Mouse (Mus musculus) CH12.LX (cell line): Measurements from ENCODE around the gene Agxt2. TPM values are rescaled to one million over a fixed set of nuclear protein-coding genes. Genes with fewer than 3 reads are reported as not detected.
A peak's percentile ranks its signal among the peaks of the same experiment; 100 is the strongest.

Source experiments
- DNase-seq: peaks from one replicate; pipeline ENCODE4 v3.0.0-alpha.2; 2013; ENCODE audit errors: extremely low read depth
- H3K27ac ChIP-seq: 2 replicates; pipeline ENCODE4 v1.5.1; 2012; ENCODE audit warnings: low read depth, mild to moderate bottlenecking, control low read depth, moderate library complexity; ENCODE audit not compliant: insufficient read depth
- H3K27me3 ChIP-seq: replicated peaks from 2 replicates; pipeline ENCODE3; 2012; ENCODE audit warnings: inconsistent platforms
- H3K36me3 ChIP-seq, 2 experiments: replicated peaks in 1 of 2; 2 replicates each; pipeline versions ENCODE3 to v1.6.1; 2012; ENCODE audit warnings: inconsistent platforms in 1 of 2, low read length in 1 of 2, mild to moderate bottlenecking in 1 of 2, mixed read lengths in 1 of 2, moderate library complexity in 1 of 2; ENCODE audit not compliant: control insufficient read depth in 1 of 2, insufficient read depth in 1 of 2
- H3K4me1 ChIP-seq, 2 experiments: 2 replicates each; pipeline ENCODE4 v1.6.1; 2012; ENCODE audit warnings: inconsistent platforms in 1 of 2, moderate library complexity in 1 of 2; ENCODE audit not compliant: insufficient read depth in 2 of 2, control insufficient read depth in 1 of 2
- H3K4me2 ChIP-seq: 2 replicates; pipeline ENCODE4 v1.6.1; 2012; ENCODE audit warnings: low read depth, mild to moderate bottlenecking, control low read depth; ENCODE audit not compliant: poor library complexity, insufficient read depth, severe bottlenecking
- H3K4me3 ChIP-seq, 3 experiments: fragments of 150-350 bp in 1 of 3; sonication (generic) in 1 of 3; replicated peaks in 1 of 3; 2 replicates each; pipeline versions ENCODE3 to v1.5.1; 2011 to 2012; ENCODE audit warnings: low read depth in 2 of 3, low read length in 2 of 3, mild to moderate bottlenecking in 2 of 3, moderate library complexity in 2 of 3, control low read depth in 1 of 3, improper control_type of control experiment in 1 of 3, inconsistent platforms in 1 of 3, mixed read lengths in 1 of 3; ENCODE audit not compliant: poor library complexity in 1 of 3
- H3K79me2 ChIP-seq: replicated peaks from 2 replicates; pipeline ENCODE4 v1.6.1; 2012; ENCODE audit warnings: mild to moderate bottlenecking, moderate library complexity; ENCODE audit not compliant: control insufficient read depth, poor library complexity, insufficient read depth, severe bottlenecking; ENCODE audit errors: extremely low read depth
- H3K9ac ChIP-seq: 2 replicates; pipeline ENCODE4 v1.6.1; 2012; ENCODE audit warnings: low read depth, mild to moderate bottlenecking, control low read depth, moderate library complexity; ENCODE audit not compliant: insufficient read depth
- H3K9me3 ChIP-seq: replicated peaks from 2 replicates; pipeline ENCODE3; 2012; ENCODE audit warnings: low read length, inconsistent platforms, mixed read lengths
- BHLHE40 ChIP-seq: IDR thresholded peaks from 2 replicates; pipeline ENCODE4 v1.6.1; 2011; ENCODE audit warnings: mild to moderate bottlenecking, low read depth, low read length, improper control_type of control experiment
- CHD2 ChIP-seq: IDR thresholded peaks from 2 replicates; pipeline ENCODE4 v1.6.1; 2011; ENCODE audit warnings: low read length, improper control_type of control experiment
- CTCF ChIP-seq, 2 experiments: IDR thresholded peaks in 1 of 2; conservative IDR thresholded peaks in 1 of 2; 2 replicates each; pipeline ENCODE4 v1.5.1; 2011 to 2012; ENCODE audit warnings: low read depth in 2 of 2, low read length in 2 of 2, improper control_type of control experiment in 1 of 2, inconsistent platforms in 1 of 2, mild to moderate bottlenecking in 1 of 2, moderate library complexity in 1 of 2
- ELF1 ChIP-seq: IDR thresholded peaks from 2 replicates; pipeline ENCODE4 v1.6.1; 2014; ENCODE audit warnings: low read depth, mild to moderate bottlenecking, inconsistent platforms, low read length, improper control_type of control experiment
- EP300 ChIP-seq: IDR thresholded peaks from 2 replicates; pipeline ENCODE4 v1.6.1; 2011; ENCODE audit warnings: low read length, improper control_type of control experiment
- GABPA ChIP-seq: IDR thresholded peaks from 2 replicates; pipeline ENCODE4 v1.6.1; 2012; ENCODE audit warnings: low read depth, low read length, improper control_type of control experiment, inconsistent platforms; ENCODE audit not compliant: insufficient replicate concordance
- HCFC1 ChIP-seq: IDR thresholded peaks from 2 replicates; pipeline ENCODE4 v1.6.1; 2012; ENCODE audit warnings: low read depth, mild to moderate bottlenecking, inconsistent platforms, low read length, improper control_type of control experiment
- IRF4 ChIP-seq: IDR thresholded peaks from 2 replicates; pipeline ENCODE4 v1.6.1; 2014; ENCODE audit warnings: low read depth, mild to moderate bottlenecking, inconsistent platforms, low read length, improper control_type of control experiment
- JUN ChIP-seq: IDR thresholded peaks from 2 replicates; pipeline ENCODE4 v1.6.1; 2011; ENCODE audit warnings: low read depth, mild to moderate bottlenecking, low read length, improper control_type of control experiment, moderate library complexity; ENCODE audit not compliant: insufficient read depth
- JUND ChIP-seq: conservative IDR thresholded peaks from 2 replicates; pipeline ENCODE4 v1.6.1; 2011; ENCODE audit warnings: low read depth, low read length, improper control_type of control experiment
- KAT2A ChIP-seq: IDR thresholded peaks from 2 replicates; pipeline ENCODE4 v1.6.1; 2012; ENCODE audit warnings: low read length, improper control_type of control experiment, inconsistent platforms; ENCODE audit not compliant: insufficient replicate concordance
- MAFK ChIP-seq: IDR thresholded peaks from 2 replicates; pipeline ENCODE4 v1.6.1; 2011; ENCODE audit warnings: low read length, improper control_type of control experiment; ENCODE audit not compliant: insufficient replicate concordance
- MAZ ChIP-seq: IDR thresholded peaks from 2 replicates; pipeline ENCODE4 v1.6.1; 2012; ENCODE audit warnings: low read depth, mild to moderate bottlenecking, inconsistent platforms, low read length, improper control_type of control experiment, moderate library complexity
- MEF2A ChIP-seq: IDR thresholded peaks from 2 replicates; pipeline ENCODE4 v1.6.1; 2014; ENCODE audit warnings: low read depth, mild to moderate bottlenecking, inconsistent platforms, low read length, improper control_type of control experiment, borderline replicate concordance
- MXI1 ChIP-seq: IDR thresholded peaks from 2 replicates; pipeline ENCODE4 v1.6.1; 2011; ENCODE audit warnings: mild to moderate bottlenecking, low read depth, low read length, improper control_type of control experiment
- MYC ChIP-seq: IDR thresholded peaks from 2 replicates; pipeline ENCODE4 v1.6.1; 2011; ENCODE audit warnings: low read depth, mild to moderate bottlenecking, improper control_type of control experiment, low read length
- NELFE ChIP-seq: IDR thresholded peaks from 2 replicates; pipeline ENCODE4 v1.6.1; 2011; ENCODE audit warnings: low read depth, low read length, improper control_type of control experiment
- PAX5 ChIP-seq: IDR thresholded peaks from 2 replicates; pipeline ENCODE4 v1.6.1; 2012; ENCODE audit warnings: low read length, inconsistent platforms, mixed read lengths
- RAD21 ChIP-seq: IDR thresholded peaks from 2 replicates; pipeline ENCODE4 v1.6.1; 2011; ENCODE audit warnings: low read depth, mild to moderate bottlenecking, low read length, improper control_type of control experiment, moderate library complexity
- RCOR1 ChIP-seq: conservative IDR thresholded peaks from 2 replicates; pipeline ENCODE4 v1.6.1; 2012; ENCODE audit warnings: low read depth, mild to moderate bottlenecking, inconsistent platforms, low read length, improper control_type of control experiment
- SIN3A ChIP-seq: IDR thresholded peaks from 2 replicates; pipeline ENCODE4 v1.6.1; 2012; ENCODE audit warnings: low read length, improper control_type of control experiment, inconsistent platforms
- SMC3 ChIP-seq: IDR thresholded peaks from 2 replicates; pipeline ENCODE4 v1.6.1; 2011; ENCODE audit warnings: low read depth, low read length, improper control_type of control experiment
- TBP ChIP-seq: conservative IDR thresholded peaks from 2 replicates; pipeline ENCODE4 v1.6.1; 2011; ENCODE audit warnings: low read depth, low read length, improper control_type of control experiment
- UBTF ChIP-seq: IDR thresholded peaks from 2 replicates; pipeline ENCODE4 v1.6.1; 2012; ENCODE audit warnings: low read depth, mild to moderate bottlenecking, inconsistent platforms, low read length, improper control_type of control experiment, moderate library complexity
- USF2 ChIP-seq: conservative IDR thresholded peaks from 2 replicates; pipeline ENCODE4 v1.6.1; 2011; ENCODE audit warnings: low read depth, low read length, improper control_type of control experiment
- ZC3H11A ChIP-seq: IDR thresholded peaks from 2 replicates; pipeline ENCODE4 v1.6.1; 2012; ENCODE audit warnings: low read depth, mild to moderate bottlenecking, inconsistent platforms, low read length, improper control_type of control experiment
- ZKSCAN1 ChIP-seq: IDR thresholded peaks from 2 replicates; pipeline ENCODE4 v1.6.1; 2012; ENCODE audit warnings: low read depth, inconsistent platforms, low read length, improper control_type of control experiment, borderline replicate concordance
- ZMIZ1 ChIP-seq: IDR thresholded peaks from 2 replicates; pipeline ENCODE4 v1.6.1; 2012; ENCODE audit warnings: low read depth, mild to moderate bottlenecking, inconsistent platforms, low read length, improper control_type of control experiment
- ZNF384 ChIP-seq: IDR thresholded peaks from 2 replicates; pipeline ENCODE4 v1.6.1; 2012; ENCODE audit warnings: low read depth, low read length, improper control_type of control experiment, inconsistent platforms
- dilution Hi-C: fragments of 300-500 bp; cut with MboI; formaldehyde crosslinking; loops from 2 replicates; pipeline ENCODE4 v1.14.3; 2020; ENCODE audit warnings: low sequenced_read_pairs; ENCODE audit not compliant: extremely low pct_unique_long_range_greater_than_20kb, extremely low pct_ligation_motif_present
- in situ Hi-C: fragments of 300-500 bp; cut with MboI; formaldehyde crosslinking; loops from 3 replicates; pipeline ENCODE4 v1.14.3; 2019; ENCODE audit warnings: low sequenced_read_pairs, low pct_ligation_motif_present, low pct_unique_long_range_greater_than_20kb, mixed read lengths
- polyA plus RNA-seq: library from polyadenylated mRNA; unstranded; fragments of >175 nt; gene quantifications from 2 replicates; pipeline ENCODE4 v1.2.1, GENCODE M21; 2012; ENCODE audit warnings: low read depth; ENCODE audit not compliant: insufficient read length
- total RNA-seq, 2 experiments: library from RNA; depleted of rRNA; stranded (reverse); fragments of 300-350 nt in 1 of 2; fragments of >200 nt in 1 of 2; gene quantifications; 2 replicates each; pipeline ENCODE4 v1.2.3; 2012 to 2014

Gene Agxt2
- total and polyA plus RNA-seq, 3 experiments, result 0.14 TPM; not detected in 2

DNA sequence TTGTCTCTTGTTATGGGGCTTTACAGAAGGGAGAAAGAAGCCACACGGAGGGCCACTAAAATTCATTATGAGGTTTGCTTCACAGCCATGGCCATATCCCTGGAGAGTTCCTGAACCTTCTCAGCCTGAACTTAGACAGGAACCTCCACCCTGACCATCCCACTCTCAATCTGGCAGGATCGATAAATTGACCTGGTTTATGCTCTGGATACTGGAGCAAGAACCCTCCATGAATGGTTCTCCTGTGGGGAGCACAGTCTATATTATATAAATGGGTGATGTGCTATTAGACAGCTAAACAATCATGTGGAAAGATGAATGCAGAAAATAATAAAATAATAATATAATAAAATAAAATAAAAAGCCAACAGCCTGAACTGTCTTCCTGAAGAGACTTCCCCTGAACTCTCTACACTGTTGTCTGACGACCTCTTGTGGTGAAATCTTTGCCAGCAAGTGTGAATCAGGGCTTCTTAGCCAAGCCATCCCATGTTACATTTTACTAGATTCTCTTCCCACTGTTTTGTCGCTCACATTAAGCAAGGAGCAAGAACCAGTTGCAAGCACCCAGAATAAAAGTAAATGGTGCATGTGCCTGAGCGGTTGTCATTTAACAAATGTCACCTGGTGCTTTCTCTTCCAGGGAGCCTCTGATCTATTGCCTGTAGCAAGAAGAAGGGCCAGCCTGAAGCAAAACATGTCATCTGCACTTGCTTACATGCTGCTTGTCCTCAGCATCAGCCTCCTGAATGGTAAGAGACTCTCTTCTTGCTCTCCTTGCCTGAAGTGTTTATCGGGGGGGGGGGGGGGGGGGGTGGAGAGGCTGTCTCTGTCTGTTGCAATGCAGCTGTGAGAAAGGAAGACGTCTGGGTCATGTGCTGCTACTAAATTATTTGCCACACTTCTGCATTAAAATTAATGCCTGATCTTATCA lies 44.5 kb upstream of the Agxt2 start:
- peak; percentile 48 for DNase-seq
- Histone ChIP-seq H3K4me1 (0 out of 4 replicates have a peak, but pooled peaks cover 0 to 1% of the 10 kb centered on the region in 2 experiments), H3K4me2 (no peak overlapping the region), H3K4me3 (no peak overlapping the region), H3K36me3 (no peaks in the 10 kb centered on the region), H3K9me3 (no peaks in the 10 kb centered on the region), H3K9ac (no peak overlapping the region), H3K79me2 (no peaks in the 10 kb centered on the region), H3K27ac (no peak overlapping the region), H3K27me3 (no peaks in the 10 kb centered on the region)
- in situ Hi-C loops, result loop anchor here (10.0 kb wide), 1 partner anchor 869 kb away; no protein-coding TSS in a partner anchor
- dilution Hi-C loops, result no loop called here
- TF ChIP-seq ZMIZ1 (no peak), CTCF (conservative IDR thresholded peaks at IDR 0.05 in 1 of 2, IDR thresholded peaks at IDR 0.05 in 1 of 2; ENCODE audit: low read depth in 2 of 2, low read length in 2 of 2) (peak; percentile 59 to 79), TBP (no peak), CHD2 (no peak), HCFC1 (no peak), MXI1 (no peak), NELFE (no peak), USF2 (no peak), MYC (no peak), MAZ (no peak), UBTF (no peak), SMC3 (peak; percentile 72), PAX5 (no peak), EP300 (no peak), RAD21 (peak; percentile 80), ZC3H11A (0 out of 2 replicates have a peak, but pooled peaks have one; percentile 22), KAT2A (no peak), MAFK (no peak), JUND (no peak), IRF4 (no peak), BHLHE40 (no peak), SIN3A (no peak), ZNF384 (no peak), GABPA (no peak), MEF2A (no peak), JUN (no peak), RCOR1 (no peak), ZKSCAN1 (no peak), ELF1 (no peak)
